Mouse (Mus musculus): ENCODE measurements around the gene Slc25a40.

The Slc25a40 gene

DNA sequence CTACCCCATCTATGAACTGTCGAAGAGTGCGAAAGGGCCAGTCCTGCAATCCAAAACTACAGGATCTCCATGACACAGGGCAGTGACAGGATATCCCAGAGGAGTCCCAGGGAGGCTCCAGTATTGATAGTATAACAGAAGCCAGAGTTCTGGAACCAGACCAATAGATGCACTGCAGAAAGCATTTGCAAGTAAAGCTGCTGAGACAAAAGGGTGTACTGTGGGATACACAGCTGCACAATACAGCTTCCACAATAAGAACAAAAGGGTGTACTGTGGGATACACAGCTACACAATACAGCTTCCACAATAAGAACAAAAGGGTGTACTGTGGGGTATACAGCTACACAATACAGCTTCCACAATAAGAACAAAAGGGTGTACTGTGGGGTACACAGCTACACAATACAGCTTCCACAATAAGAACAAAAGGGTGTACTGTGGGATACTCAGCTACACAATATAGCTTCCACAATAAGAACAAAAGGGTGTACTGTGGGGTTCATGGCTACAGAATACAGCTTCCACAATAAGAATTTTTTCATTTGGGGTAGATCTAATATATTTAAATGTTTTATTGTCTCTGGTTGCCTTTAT lies 66.1 kb downstream of the Slc25a40 start:
- in situ Hi-C loops (cut with MboI, MseI) = loop anchor here (5.0 kb wide), 1 partner anchor 344 kb away; no protein-coding TSS in a partner anchor

DNA sequence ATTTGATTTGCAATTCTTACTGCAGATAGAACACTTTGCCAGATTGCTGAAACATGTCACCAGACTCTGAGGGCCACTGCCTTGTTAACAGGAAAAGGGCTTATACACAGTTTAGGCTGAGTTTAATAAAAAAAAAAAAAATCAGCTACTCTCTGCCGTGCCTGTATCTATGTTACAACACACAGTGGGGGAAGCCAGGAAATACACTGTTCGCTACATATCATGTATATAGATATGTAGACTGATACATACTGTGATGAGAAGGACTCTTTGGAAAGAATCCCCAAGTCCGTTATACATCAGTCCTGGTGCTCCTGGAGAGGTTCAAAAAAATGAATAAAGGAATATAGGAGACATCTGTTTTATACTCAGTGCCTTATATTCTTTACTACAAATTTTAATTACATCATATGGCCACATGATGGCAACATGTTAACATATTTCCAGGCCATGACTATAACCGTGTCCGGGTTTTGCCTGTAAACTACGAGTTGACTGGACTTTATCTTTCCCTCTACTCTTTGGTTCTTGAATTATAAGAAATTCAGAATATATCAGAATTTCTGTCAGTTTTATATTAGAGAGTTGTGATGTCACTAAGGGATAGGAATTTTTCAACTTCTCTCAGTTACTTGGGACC lies 66.9 kb downstream of the Slc25a40 start:
- in situ Hi-C loops (cut with MboI, MseI) = loop anchor here (5.0 kb wide), 1 partner anchor 343 kb away; no protein-coding TSS in a partner anchor

DNA sequence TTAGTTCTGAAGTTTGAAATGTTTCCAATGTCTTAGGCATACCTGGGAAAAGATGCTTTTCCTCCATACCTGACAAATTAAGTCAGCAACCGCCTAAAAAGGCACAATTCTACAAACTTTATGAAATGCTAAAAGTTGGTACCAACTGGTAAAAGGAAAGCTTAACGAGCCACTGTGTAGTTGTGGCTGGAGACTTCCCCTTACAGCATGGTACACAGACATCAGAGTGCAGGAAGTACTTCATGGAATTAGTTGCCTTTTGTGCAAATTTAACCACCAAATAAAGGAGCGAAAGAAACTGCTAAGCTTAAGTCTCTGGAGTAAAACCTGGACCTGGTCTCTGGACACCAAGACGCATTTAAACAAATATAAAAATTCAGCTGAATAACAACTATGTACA lies 69.1 kb downstream of the Slc25a40 start:
- in situ Hi-C loops (cut with MboI, MseI) = no loop called here

Data from regulatory T cell (primary cell).